Mouse (Mus musculus) myocyte (in vitro differentiated cells): ENCODE measurements at regions not wholly inside any gene's neighbourhood (a gene's known extent, or its start where the extent isn't known, plus 50 kb on each side); places are given as distances from the start of the nearest gene placed in this dataset.

Experiments
- H3K27me3 ChIP-seq: one replicate; pipeline ENCODE4 v1.6.1; 2011; ENCODE audit not compliant: control insufficient read depth, insufficient read depth, insufficient read length
- H3K36me3 ChIP-seq: one replicate; pipeline ENCODE4 v1.6.1; 2011; ENCODE audit not compliant: control insufficient read depth, insufficient read depth
- H3K4me2 ChIP-seq: one replicate; pipeline ENCODE4 v1.6.1; 2011; ENCODE audit warnings: low read depth, control low read depth
- H3K4me3 ChIP-seq: one replicate; pipeline ENCODE4 v1.5.1; 2011; ENCODE audit warnings: mild to moderate bottlenecking, control low read depth, moderate library complexity
- H3K79me2 ChIP-seq: one replicate; pipeline ENCODE4 v1.6.1; 2011; ENCODE audit not compliant: control insufficient read depth, insufficient read depth
- H3ac ChIP-seq: one replicate; pipeline ENCODE4 v1.6.1; 2011; ENCODE audit not compliant: control insufficient read depth, insufficient read length
- CEBPB ChIP-seq: IDR thresholded peaks from 2 replicates; pipeline ENCODE4 v1.6.1; 2011; ENCODE audit warnings: mild to moderate bottlenecking, moderate library complexity; ENCODE audit not compliant: poor library complexity, insufficient read depth, severe bottlenecking
- E2F4 ChIP-seq: IDR thresholded peaks from one replicate; pipeline ENCODE4 v1.6.1; 2011; ENCODE audit warnings: mild to moderate bottlenecking, control low read depth, moderate library complexity; ENCODE audit not compliant: insufficient read depth
- MAX ChIP-seq: IDR thresholded peaks from one replicate; pipeline ENCODE4 v1.6.1; 2011; ENCODE audit warnings: low read depth, mild to moderate bottlenecking, control low read depth
- MYOD1 ChIP-seq, 3 experiments: IDR thresholded peaks; one replicate each; pipeline ENCODE4 v1.6.1; 2011; ENCODE audit warnings: control low read depth in 2 of 3, low read depth in 2 of 3, mild to moderate bottlenecking in 2 of 3, moderate library complexity in 1 of 3; ENCODE audit not compliant: insufficient read length in 2 of 3, control insufficient read depth in 1 of 3
- MYOG ChIP-seq, 3 experiments: IDR thresholded peaks; one replicate each; pipeline ENCODE4 v1.6.1; 2011; ENCODE audit warnings: control low read depth in 2 of 3, low read depth in 2 of 3, mild to moderate bottlenecking in 2 of 3; ENCODE audit not compliant: insufficient read length in 2 of 3, control insufficient read depth in 1 of 3, insufficient read depth in 1 of 3
- POLR2A ChIP-seq: IDR thresholded peaks from one replicate; pipeline ENCODE4 v1.6.1; 2011; ENCODE audit warnings: low read depth, mild to moderate bottlenecking, control low read depth, moderate library complexity; ENCODE audit not compliant: insufficient read length
- POLR2AphosphoS2 ChIP-seq: IDR thresholded peaks from one replicate; pipeline ENCODE4 v1.6.1; 2011; ENCODE audit warnings: low read depth, control low read depth; ENCODE audit not compliant: insufficient read length
- REST ChIP-seq: IDR thresholded peaks from one replicate; pipeline ENCODE4 v1.6.1; 2011; ENCODE audit warnings: mild to moderate bottlenecking, control low read depth, moderate library complexity; ENCODE audit not compliant: insufficient read depth, insufficient read length
- SRF ChIP-seq: IDR thresholded peaks from one replicate; pipeline ENCODE4 v1.6.1; 2011; ENCODE audit warnings: low read depth; ENCODE audit not compliant: control insufficient read depth, insufficient read length
- TCF12 ChIP-seq: IDR thresholded peaks from one replicate; pipeline ENCODE4 v1.6.1; 2011; ENCODE audit warnings: mild to moderate bottlenecking, control low read depth; ENCODE audit not compliant: poor library complexity, insufficient read depth, severe bottlenecking
- TCF3 ChIP-seq: IDR thresholded peaks from one replicate; pipeline ENCODE4 v1.6.1; 2011; ENCODE audit warnings: low read depth, control low read depth; ENCODE audit not compliant: insufficient read length
- USF1 ChIP-seq: IDR thresholded peaks from one replicate; pipeline ENCODE4 v1.6.1; 2011; ENCODE audit warnings: low read depth, mild to moderate bottlenecking, control low read depth, moderate library complexity

- Histone ChIP-seq H3K36me3 (no peaks in the 10 kb centered on the region), H3ac (no peak overlapping the region), H3K27me3 (peaks cover 1% of the 10 kb centered on the region), H3K4me2 (no peak overlapping the region), H3K4me3 (no peak overlapping the region), H3K79me2 (no peaks in the 10 kb centered on the region)
- TF ChIP-seq MYOG (IDR thresholded peaks at IDR 0.05; ENCODE audit: control insufficient read depth in 1 of 3, insufficient read depth in 1 of 3, insufficient read length in 2 of 3, low read depth in 2 of 3) (no peak), MAX (no peak), MYOD1 (IDR thresholded peaks at IDR 0.05; ENCODE audit: control insufficient read depth in 1 of 3, insufficient read length in 2 of 3, low read depth in 2 of 3) (no peak), REST (no peak), TCF3 (no peak), POLR2AphosphoS2 (no peak), CEBPB (no peak), POLR2A (no peak), TCF12 (no peak), SRF (no peak), USF1 (no peak), E2F4 (no peak)
These were observed 69.8 kb upstream of the Thumpd2 start for GRCm38 (mm10) chr17:81134702-81135101.

GRCm38 (mm10) chr17:81133227-81133626, 68.3 kb upstream of the Thumpd2 start:
- TF ChIP-seq TCF3 (no peak), SRF (no peak), MAX (no peak), MYOD1 (IDR thresholded peaks at IDR 0.05; ENCODE audit: control insufficient read depth in 1 of 3, insufficient read length in 2 of 3, low read depth in 2 of 3) (no peak), CEBPB (no peak), MYOG (IDR thresholded peaks at IDR 0.05; ENCODE audit: control insufficient read depth in 1 of 3, insufficient read depth in 1 of 3, insufficient read length in 2 of 3, low read depth in 2 of 3) (no peak), REST (no peak), TCF12 (no peak), POLR2A (no peak), E2F4 (no peak), USF1 (no peak), POLR2AphosphoS2 (no peak)
- Histone ChIP-seq H3K4me2 (peak overlapping the region; percentile 9), H3K27me3 (no peaks in the 10 kb centered on the region), H3ac (no peak overlapping the region), H3K36me3 (no peaks in the 10 kb centered on the region), H3K4me3 (no peak overlapping the region), H3K79me2 (no peaks in the 10 kb centered on the region)
